Mouse (Mus musculus) effector memory CD4-positive, alpha-beta T cell, adult 7 months (primary cell): ENCODE data around the gene Tmem216. TPM values are rescaled to one million over a fixed set of nuclear protein-coding genes. Genes with fewer than 3 reads are reported as not detected.

Experiments used
- polyA plus RNA-seq: library from polyadenylated mRNA; unstranded; fragments of 100-300 nt; shearing (Covaris generic); gene quantifications from one replicate; pipeline ENCODE4 v1.2.1, GENCODE M21; 2017

Gene Tmem216
- 10.2 TPM for polyA plus RNA-seq

GRCm38 (mm10) chr19:10555624-10556510 lies at the start of gene Tmem216:
Gene Tmem216 (minus strand): TSS chr19:10556238.

DNA sequence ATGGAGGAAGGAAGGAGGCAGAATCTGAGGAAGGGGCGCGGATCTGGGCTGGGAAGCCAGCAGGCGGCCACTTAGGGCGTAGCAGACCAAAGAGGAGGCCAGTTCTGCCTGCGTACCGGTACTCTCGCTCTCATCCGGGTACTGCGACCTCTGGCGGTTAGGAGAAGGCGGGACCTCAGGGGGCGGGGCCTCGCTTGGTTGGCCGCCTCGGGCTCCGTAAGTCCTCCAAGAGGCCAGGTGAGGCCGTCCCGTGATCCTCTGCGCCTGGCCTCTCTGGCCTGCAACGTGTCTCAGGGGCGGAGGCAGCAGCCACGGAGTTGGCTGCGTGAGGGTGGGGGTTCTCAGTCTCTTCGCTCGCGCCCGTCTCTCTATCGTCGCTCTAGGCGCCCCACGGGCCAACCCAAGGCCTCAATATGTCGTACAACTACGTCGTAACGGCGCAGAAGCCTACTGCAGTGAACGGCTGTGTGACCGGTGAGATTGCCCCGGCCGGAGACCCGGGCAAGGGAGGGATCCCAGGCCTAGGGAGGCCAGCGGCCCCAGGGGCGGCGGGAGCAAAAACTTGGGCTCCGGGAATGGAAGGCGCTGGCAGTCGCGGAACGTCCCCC lies 49.4 kb upstream of the Tmem216 start, which contains the start of the genes Ddb1 and Tkfc:
Gene Ddb1 (plus strand): TSS at position 35 of the 608 bp plus-strand sequence.
Gene Tkfc (minus strand): TSS at position 362 of the 608 bp plus-strand sequence.

DNA sequence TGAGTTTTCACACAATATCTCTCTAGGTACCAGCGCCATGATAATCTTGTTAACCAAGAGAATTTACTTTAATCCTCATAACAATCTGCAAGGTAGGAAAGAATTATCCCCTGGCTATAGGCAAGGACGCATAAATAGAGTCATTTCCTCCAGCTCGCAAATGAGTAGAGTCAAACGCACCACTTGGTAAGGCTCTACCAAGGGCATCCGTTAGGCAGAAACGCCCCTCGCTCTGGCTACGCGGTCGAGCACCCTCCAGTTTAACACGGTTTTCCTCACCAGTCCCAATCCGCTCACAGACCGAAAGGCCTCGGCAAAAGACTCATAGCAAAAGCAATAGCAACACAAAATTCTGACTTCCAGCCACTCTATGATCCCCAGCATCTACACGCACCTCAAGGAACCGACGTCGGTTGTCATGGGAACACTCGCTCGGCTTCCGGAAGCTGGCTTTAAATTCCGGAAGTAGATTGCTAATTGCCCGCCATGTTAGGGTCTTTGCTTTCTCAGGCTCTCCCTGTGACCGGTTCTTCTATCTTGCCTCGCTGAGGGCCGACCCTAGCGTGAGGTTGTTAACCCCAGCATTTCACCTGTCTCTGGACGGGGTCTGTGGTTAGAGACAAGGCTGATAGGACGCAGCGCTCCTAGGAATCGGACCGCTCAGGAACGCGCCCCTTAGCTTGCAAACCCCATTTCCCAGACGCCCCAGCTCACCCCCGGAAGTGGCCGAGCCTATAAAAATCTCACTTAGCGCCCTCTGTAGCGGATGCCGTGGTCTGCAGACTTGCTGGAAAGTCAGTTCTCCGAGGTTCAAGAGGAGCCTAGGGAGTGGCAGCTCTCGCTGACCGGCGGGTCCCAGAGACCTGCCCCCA lies 20.9 kb upstream of the Tmem216 start, which contains the start of the genes Cyb561a3 and Tmem138:
Gene Cyb561a3 (plus strand): TSS at position 483 of the 872 bp plus-strand sequence.
Gene Tmem138 (minus strand): TSS at position 673 of the 872 bp plus-strand sequence.

DNA sequence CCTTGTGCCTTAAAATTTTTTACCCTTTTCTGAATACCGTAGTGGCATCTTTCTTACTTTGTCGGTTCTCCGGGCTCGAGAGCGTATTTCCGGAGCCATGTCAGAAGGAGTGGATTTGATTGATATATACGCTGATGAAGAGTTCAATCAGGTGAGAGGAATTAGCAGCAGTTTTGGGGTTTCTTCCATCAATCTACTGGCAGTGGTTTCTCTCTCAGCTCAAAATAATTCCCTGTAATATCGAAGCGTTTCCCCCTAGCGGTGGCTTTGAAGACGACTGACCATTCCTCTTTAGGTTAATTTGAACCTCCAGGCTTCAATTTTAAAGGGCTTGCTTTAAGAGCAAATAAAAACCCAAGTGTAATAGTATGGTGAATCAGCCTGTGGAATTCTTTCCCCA lies 30.1 kb downstream of the Tmem216 start, which contains the start of gene Sdhaf2:
Gene Sdhaf2 (minus strand): TSS at position 233 of the 400 bp plus-strand sequence.

DNA sequence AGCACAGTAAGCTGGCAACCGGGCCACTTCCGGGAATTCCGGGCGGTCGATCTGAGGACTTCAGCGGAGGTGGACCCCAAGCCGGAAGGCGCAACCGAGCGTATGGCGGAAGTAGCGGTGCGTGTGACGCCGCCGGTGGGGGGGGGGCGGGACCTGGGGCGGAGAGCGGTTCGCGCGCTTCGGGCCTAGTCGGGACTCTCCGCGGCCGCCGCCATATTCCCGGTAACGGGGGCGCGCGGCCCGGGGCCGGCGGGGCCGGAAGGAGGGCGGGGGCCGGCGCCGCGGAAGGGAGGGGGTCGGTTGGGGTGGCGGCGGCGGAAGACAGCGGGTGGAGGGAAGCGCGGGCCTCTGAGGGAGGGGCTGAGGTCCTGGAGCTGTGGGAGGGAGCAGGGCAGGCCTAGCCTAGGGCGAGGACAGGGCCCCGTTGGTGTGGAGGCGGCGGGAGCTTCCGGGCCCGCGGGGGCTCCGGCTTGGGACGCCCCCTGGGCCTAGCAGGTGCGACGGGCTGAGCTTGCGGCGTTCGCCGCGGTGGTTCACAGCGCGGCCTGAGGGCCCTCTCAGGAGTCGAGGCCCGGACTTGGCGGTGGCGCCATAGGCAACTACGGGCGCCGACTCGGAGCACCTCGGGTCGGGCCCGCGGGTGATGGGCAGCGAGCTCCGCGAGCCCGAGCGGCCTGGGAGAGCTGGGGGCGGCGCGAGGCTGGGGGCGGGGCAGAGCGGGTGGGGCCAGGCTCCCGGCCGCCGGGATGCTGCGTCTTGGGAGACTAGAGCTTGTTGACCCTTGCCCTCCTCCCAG lies 30.7 kb downstream of the Tmem216 start, which contains the start of gene Cpsf7:
Gene Cpsf7 (plus strand): TSS at position 161 of the 796 bp plus-strand sequence.

Other genes with a start within 250 kb of the Tmem216 start
- 0.83 TPM for gene Syt7, start 167.1 kb downstream of the Tmem216 start, polyA plus RNA-seq
- not detected for gene Lrrc10b, start 98.8 kb downstream of the Tmem216 start, polyA plus RNA-seq
- 0.38 TPM for gene Ppp1r32, start 73.3 kb downstream of the Tmem216 start, polyA plus RNA-seq
- gene Cpsf7, start 31.0 kb downstream of the Tmem216 start, polyA plus RNA-seq: 27.8 TPM
- gene Sdhaf2, start 30.1 kb downstream of the Tmem216 start, polyA plus RNA-seq: 57.3 TPM
- 25.0 TPM for gene Cyb561a3, start 20.9 kb upstream of the Tmem216 start, polyA plus RNA-seq
- 6.0 TPM for gene Tmem138, start 21.1 kb upstream of the Tmem216 start, polyA plus RNA-seq
- gene Ddb1, start 49.1 kb upstream of the Tmem216 start, polyA plus RNA-seq: 128 TPM
- gene Tkfc, start 49.4 kb upstream of the Tmem216 start, polyA plus RNA-seq: 3.5 TPM
- gene Vwce, start 78.0 kb upstream of the Tmem216 start, polyA plus RNA-seq: 1.0 TPM
- gene Pga5, start 121.8 kb upstream of the Tmem216 start, polyA plus RNA-seq: not detected
- 25.1 TPM for gene Vps37c, start 132.5 kb upstream of the Tmem216 start, polyA plus RNA-seq
- gene Cd5, start 182.8 kb upstream of the Tmem216 start, polyA plus RNA-seq: 564 TPM